Mouse (Mus musculus): ENCODE measurements around the gene Igf1r. TPM values are rescaled to one million over a fixed set of nuclear protein-coding genes. Genes with fewer than 3 reads are reported as not detected.

The Igf1r gene
- polyA plus RNA-seq, 1 experiment from 2014 or later = 19.7 TPM

GRCm38 (mm10) chr7:68038846-68039245 is 86.2 kb downstream of the Igf1r start:
- H3K9me3 ChIP-seq (ENCODE audit: low read depth, low read length) = no peaks in the 10 kb centered on the region
- ATAC-seq (ENCODE audit: insufficient read depth) = no peak
- TF ChIP-seq CTCF (IDR thresholded peaks at IDR 0.05; ENCODE audit: low read depth) = no peak
- no peaks in the 10 kb centered on the region for H3K36me3 ChIP-seq (ENCODE audit: insufficient read depth)
- H3K27me3 ChIP-seq (ENCODE audit: insufficient read depth, low read length) = no peaks in the 10 kb centered on the region
- no peaks in the 10 kb centered on the region for H3K4me1 ChIP-seq (ENCODE audit: insufficient read depth)
- no peak overlapping the region for H3K27ac ChIP-seq (ENCODE audit: low read depth)
- 51% methylated on average over 8 of the region's 8 CpGs for WGBS
- H3K9ac ChIP-seq = no peak overlapping the region
- no peak for DNase-seq
- no peak overlapping the region for H3K4me2 ChIP-seq
- H3K4me3 ChIP-seq (ENCODE audit: low read depth, low read length) = no peak overlapping the region

DNA sequence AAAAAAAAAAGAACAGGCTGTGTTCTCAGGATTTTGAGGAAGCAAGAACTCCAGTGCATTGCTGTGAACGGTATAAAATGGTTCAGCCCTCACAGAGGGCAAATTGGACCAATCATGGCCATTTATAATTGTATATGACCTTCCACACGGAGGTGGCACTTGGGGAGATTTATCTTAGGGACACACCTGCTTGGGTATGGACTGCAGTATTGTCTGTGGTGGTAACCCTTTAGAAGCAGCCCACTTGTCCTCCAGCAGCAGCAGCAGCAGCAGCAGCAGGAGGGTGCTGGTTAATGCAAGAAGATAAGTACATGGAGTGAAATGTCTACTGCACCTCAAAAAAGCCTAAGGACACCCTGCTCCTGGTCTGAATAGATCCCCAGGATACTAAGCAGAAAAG is 86.9 kb downstream of the Igf1r start:
- DNase-seq (no peak), ATAC-seq (ENCODE audit: insufficient read depth) (no peak)
- Histone ChIP-seq H3K36me3 (ENCODE audit: insufficient read depth) (no peaks in the 10 kb centered on the region), H3K4me1 (ENCODE audit: insufficient read depth) (no peaks in the 10 kb centered on the region), H3K9me3 (ENCODE audit: low read depth, low read length) (no peaks in the 10 kb centered on the region), H3K4me3 (ENCODE audit: low read depth, low read length) (no peak overlapping the region), H3K27ac (ENCODE audit: low read depth) (no peak overlapping the region), H3K4me2 (no peak overlapping the region), H3K27me3 (ENCODE audit: insufficient read depth, low read length) (no peaks in the 10 kb centered on the region), H3K9ac (no peak overlapping the region)
- TF ChIP-seq CTCF (IDR thresholded peaks at IDR 0.05; ENCODE audit: low read depth) = no peak
- 64% methylated on average over 2 of the region's 2 CpGs for WGBS

- no peaks in the 10 kb centered on the region for H3K36me3 ChIP-seq (ENCODE audit: insufficient read depth)
- H3K4me2 ChIP-seq = no peak overlapping the region
- H3K4me1 ChIP-seq (ENCODE audit: insufficient read depth) = no peaks in the 10 kb centered on the region
- H3K4me3 ChIP-seq (ENCODE audit: low read depth, low read length) = no peak overlapping the region
- DNase-seq (no peak), ATAC-seq (ENCODE audit: insufficient read depth) (no peak)
- WGBS = 67% methylated on average over 4 of the region's 4 CpGs
- H3K27me3 ChIP-seq (ENCODE audit: insufficient read depth, low read length) = no peaks in the 10 kb centered on the region
- no peak for TF ChIP-seq CTCF (IDR thresholded peaks at IDR 0.05; ENCODE audit: low read depth)
- no peaks in the 10 kb centered on the region for H3K9me3 ChIP-seq (ENCODE audit: low read depth, low read length)
- no peak overlapping the region for H3K27ac ChIP-seq (ENCODE audit: low read depth)
- no peak overlapping the region for H3K9ac ChIP-seq
These were observed 92.0 kb downstream of the Igf1r start for GRCm38 (mm10) chr7:68044621-68045020.

- no peaks in the 10 kb centered on the region for H3K9me3 ChIP-seq (ENCODE audit: low read depth, low read length)
- H3K9ac ChIP-seq = no peak overlapping the region
- no peaks in the 10 kb centered on the region for H3K4me1 ChIP-seq (ENCODE audit: insufficient read depth)
- H3K4me3 ChIP-seq (ENCODE audit: low read depth, low read length) = no peak overlapping the region
- ATAC-seq (ENCODE audit: insufficient read depth) (no peak), DNase-seq (no peak)
- no peaks in the 10 kb centered on the region for H3K27me3 ChIP-seq (ENCODE audit: insufficient read depth, low read length)
- no peak overlapping the region for H3K4me2 ChIP-seq
- no peaks in the 10 kb centered on the region for H3K36me3 ChIP-seq (ENCODE audit: insufficient read depth)
- TF ChIP-seq CTCF (IDR thresholded peaks at IDR 0.05; ENCODE audit: low read depth) = no peak
- WGBS = 68% methylated on average over 4 of the region's 4 CpGs
- H3K27ac ChIP-seq (ENCODE audit: low read depth) = no peak overlapping the region
These were observed 94.5 kb downstream of the Igf1r start for GRCm38 (mm10) chr7:68047152-68047551.

DNA sequence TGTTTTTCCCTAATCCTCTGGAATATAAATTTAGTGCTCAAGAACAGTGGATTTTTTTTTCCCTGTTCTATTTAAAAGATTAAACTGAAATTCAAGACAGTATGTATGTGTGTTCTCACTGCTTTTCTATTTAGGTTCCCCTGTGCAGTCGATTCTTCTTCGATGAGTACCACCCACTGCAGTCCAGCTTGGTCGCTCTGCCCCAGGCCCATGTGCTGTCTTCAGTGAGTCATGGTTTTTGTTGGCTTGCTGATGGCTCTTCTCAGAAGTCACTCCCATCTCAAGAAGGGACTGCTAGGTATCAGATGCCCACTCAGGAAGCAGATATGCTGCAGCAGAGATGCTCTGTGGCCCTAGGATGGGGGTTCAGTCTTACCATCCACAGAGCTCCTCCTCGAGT is 95.9 kb downstream of the Igf1r start:
- H3K27ac ChIP-seq (ENCODE audit: low read depth) = no peak overlapping the region
- H3K4me1 ChIP-seq (ENCODE audit: insufficient read depth) = no peaks in the 10 kb centered on the region
- H3K9me3 ChIP-seq (ENCODE audit: low read depth, low read length) = no peaks in the 10 kb centered on the region
- H3K4me2 ChIP-seq = no peak overlapping the region
- no peaks in the 10 kb centered on the region for H3K27me3 ChIP-seq (ENCODE audit: insufficient read depth, low read length)
- H3K36me3 ChIP-seq (ENCODE audit: insufficient read depth) = no peaks in the 10 kb centered on the region
- no peak for ATAC-seq (ENCODE audit: insufficient read depth)
- WGBS = 82% methylated on average over 4 of the region's 4 CpGs
- DNase-seq = no peak
- no peak overlapping the region for H3K4me3 ChIP-seq (ENCODE audit: low read depth, low read length)
- no peak overlapping the region for H3K9ac ChIP-seq
- no peak for TF ChIP-seq CTCF (IDR thresholded peaks at IDR 0.05; ENCODE audit: low read depth)

GRCm38 (mm10) chr7:68049048-68049447 is 96.4 kb downstream of the Igf1r start:
- no peak for TF ChIP-seq CTCF (IDR thresholded peaks at IDR 0.05; ENCODE audit: low read depth)
- Histone ChIP-seq H3K4me3 (ENCODE audit: low read depth, low read length) (no peak overlapping the region), H3K36me3 (ENCODE audit: insufficient read depth) (no peaks in the 10 kb centered on the region), H3K9ac (no peak overlapping the region), H3K4me2 (no peak overlapping the region), H3K27me3 (ENCODE audit: insufficient read depth, low read length) (no peaks in the 10 kb centered on the region), H3K4me1 (ENCODE audit: insufficient read depth) (no peaks in the 10 kb centered on the region; the same call in 1 of the 2 replicates), H3K9me3 (ENCODE audit: low read depth, low read length) (no peaks in the 10 kb centered on the region), H3K27ac (ENCODE audit: low read depth) (no peak overlapping the region)
- WGBS = 83% methylated on average over 7 of the region's 7 CpGs
- ATAC-seq (ENCODE audit: insufficient read depth) (no peak), DNase-seq (no peak)

- TF ChIP-seq CTCF (IDR thresholded peaks at IDR 0.05; ENCODE audit: low read depth) = no peak
- Histone ChIP-seq H3K27me3 (ENCODE audit: insufficient read depth, low read length) (no peaks in the 10 kb centered on the region), H3K9me3 (ENCODE audit: low read depth, low read length) (no peaks in the 10 kb centered on the region), H3K27ac (ENCODE audit: low read depth) (no peak overlapping the region), H3K4me2 (no peak overlapping the region), H3K36me3 (ENCODE audit: insufficient read depth) (no peaks in the 10 kb centered on the region), H3K4me1 (ENCODE audit: insufficient read depth) (peaks cover 2% of the 10 kb centered on the region; the same call in 1 of the 2 replicates), H3K4me3 (ENCODE audit: low read depth, low read length) (no peak overlapping the region), H3K9ac (no peak overlapping the region)
- ATAC-seq (ENCODE audit: insufficient read depth) = no peak
- 79% methylated on average over 10 of the region's 10 CpGs for WGBS
- DNase-seq = no peak
These were observed 100.5 kb downstream of the Igf1r start for GRCm38 (mm10) chr7:68053002-68053624.
